Mouse (Mus musculus) heart, embryonic 10.5 days (tissue): ENCODE measurements around the gene Lhfpl5. TPM values are rescaled to one million over a fixed set of nuclear protein-coding genes. Genes with fewer than 3 reads are reported as not detected.
"Not testable (repeated sequence)": the region's sequence is repeated elsewhere in the genome, so short reads cannot be mapped to it uniquely, and the experiment has no call there.

Experiments
- DNase-seq: peaks from one replicate; pipeline ENCODE4 v3.0.0-alpha.2; 2017; ENCODE audit warnings: low spot score
- H3K27ac ChIP-seq: fragments of 300-500 bp; sonication (generic); 2 replicates; pipeline ENCODE4 v1.5.1; 2016; ENCODE audit warnings: mild to moderate bottlenecking
- H3K27me3 ChIP-seq: fragments of 300-500 bp; sonication (generic); 2 replicates; pipeline ENCODE4 v1.6.1; 2016; ENCODE audit warnings: mild to moderate bottlenecking; ENCODE audit not compliant: poor library complexity, insufficient read depth, severe bottlenecking
- H3K36me3 ChIP-seq: fragments of 300-500 bp; sonication (generic); 2 replicates; pipeline ENCODE4 v1.6.1; 2016; ENCODE audit warnings: mild to moderate bottlenecking, moderate library complexity
- H3K4me1 ChIP-seq: fragments of 300-500 bp; sonication (generic); 2 replicates; pipeline ENCODE4 v1.6.1; 2016; ENCODE audit warnings: mild to moderate bottlenecking
- H3K4me3 ChIP-seq: fragments of 300-500 bp; sonication (generic); 2 replicates; pipeline ENCODE4 v1.5.1; 2016; ENCODE audit warnings: mild to moderate bottlenecking, moderate library complexity
- H3K9me3 ChIP-seq: fragments of 300-500 bp; sonication (generic); 2 replicates; pipeline ENCODE4 v1.6.1; 2016; ENCODE audit warnings: mild to moderate bottlenecking, moderate library complexity
- WGBS: fragments of 180-500 bp; shearing (Covaris S2); methylation state at CpG from one replicate; pipeline ENCODE4 v1.1.7; 2016; 5-methylcytosine and 5-hydroxymethylcytosine counted together
- polyA plus RNA-seq: library from polyadenylated mRNA; unstranded; fragments of >200 nt; fragmentation: Nextera tagmentation; extraction: Ambion mirVana; gene quantifications from 2 replicates; pipeline ENCODE4 v1.2.1, GENCODE M21; 2016

Gene Lhfpl5
- polyA plus RNA-seq, 1 experiment from 2014 or later: 0.41 TPM

- H3K27me3 ChIP-seq: peaks cover 11% of the 10 kb centered on the region
- no peak overlapping the region for H3K4me3 ChIP-seq
- WGBS: 12% methylated on average over 14 of the region's 14 CpGs
- H3K4me1 ChIP-seq: peaks cover 13% of the 10 kb centered on the region; the same call in 1 of the 2 replicates
- H3K36me3 ChIP-seq: no peaks in the 10 kb centered on the region
- no peaks in the 10 kb centered on the region for H3K9me3 ChIP-seq
- H3K27ac ChIP-seq: no peak overlapping the region
- DNase-seq: no peak
Observed at GRCm38 (mm10) chr17:28553040-28553793, 22.2 kb upstream of the Lhfpl5 start.

- not testable (repeated sequence) for DNase-seq, H3K36me3 ChIP-seq, H3K27ac ChIP-seq, H3K27me3 ChIP-seq, H3K4me3 ChIP-seq, H3K9me3 ChIP-seq
- 89% methylated on average over 4 of the region's 4 CpGs for WGBS
- peaks cover 13% of the 10 kb centered on the region; the same call in 1 of the 2 replicates for H3K4me1 ChIP-seq
Observed at GRCm38 (mm10) chr17:28554021-28554420, 21.4 kb upstream of the Lhfpl5 start.

GRCm38 (mm10) chr17:28556635-28557396 lies 18.6 kb upstream of the Lhfpl5 start:
- Histone ChIP-seq H3K9me3 (no peaks in the 10 kb centered on the region), H3K4me1 (peaks cover 22% of the 10 kb centered on the region), H3K4me3 (no peak overlapping the region), H3K27me3 (no peaks in the 10 kb centered on the region), H3K36me3 (no peaks in the 10 kb centered on the region), H3K27ac (no peak overlapping the region)
- WGBS: 47% methylated on average over 6 of the region's 6 CpGs
- no peak for DNase-seq

GRCm38 (mm10) chr17:28557772-28558171 lies 17.7 kb upstream of the Lhfpl5 start:
- Histone ChIP-seq H3K4me1 (peaks cover 27% of the 10 kb centered on the region), H3K4me3 (no peak overlapping the region), H3K36me3 (no peaks in the 10 kb centered on the region), H3K9me3 (no peaks in the 10 kb centered on the region), H3K27me3 (no peaks in the 10 kb centered on the region), H3K27ac (no peak overlapping the region)
- DNase-seq: no peak
- WGBS: 70% methylated on average over 6 of the region's 6 CpGs

- no peaks in the 10 kb centered on the region for H3K9me3 ChIP-seq
- peaks cover 25% of the 10 kb centered on the region for H3K4me1 ChIP-seq
- H3K4me3 ChIP-seq: no peak within 1 kb of the TSS
- WGBS: 51% methylated on average over 4 of the region's 4 CpGs
- H3K36me3 ChIP-seq: no peaks in the 10 kb centered on the region
- no peak within 1 kb of the TSS for H3K27ac ChIP-seq
- DNase-seq: no peak
- H3K27me3 ChIP-seq: no peaks in the 10 kb centered on the region
Observed at GRCm38 (mm10) chr17:28560598-28560997, 14.8 kb upstream of the Lhfpl5 start, which contains the start of gene Clps. Gene Clps, minus strand, starts transcription at chr17:28560766.

- H3K27ac ChIP-seq: no peak overlapping the region
- WGBS: 59% methylated on average over 7 of the region's 7 CpGs
- H3K4me1 ChIP-seq: peaks cover 19% of the 10 kb centered on the region
- no peak overlapping the region for H3K4me3 ChIP-seq
- no peaks in the 10 kb centered on the region for H3K36me3 ChIP-seq
- no peaks in the 10 kb centered on the region for H3K27me3 ChIP-seq
- H3K9me3 ChIP-seq: no peaks in the 10 kb centered on the region
- no peak for DNase-seq
Observed at GRCm38 (mm10) chr17:28561613-28562012, 13.8 kb upstream of the Lhfpl5 start.

- Histone ChIP-seq H3K27ac (no peak overlapping the region), H3K27me3 (no peaks in the 10 kb centered on the region), H3K36me3 (no peaks in the 10 kb centered on the region), H3K4me1 (peaks cover 14% of the 10 kb centered on the region), H3K4me3 (no peak overlapping the region), H3K9me3 (no peaks in the 10 kb centered on the region)
- DNase-seq: no peak
Observed at GRCm38 (mm10) chr17:28565181-28565580, 10.3 kb upstream of the Lhfpl5 start.

- H3K4me3 ChIP-seq: no peak overlapping the region
- H3K9me3 ChIP-seq: no peaks in the 10 kb centered on the region
- no peaks in the 10 kb centered on the region for H3K27me3 ChIP-seq
- WGBS: 41% methylated on average over 3 of the region's 3 CpGs
- H3K27ac ChIP-seq: no peak overlapping the region
- no peak for DNase-seq
- no peaks in the 10 kb centered on the region for H3K36me3 ChIP-seq
- H3K4me1 ChIP-seq: no peaks in the 10 kb centered on the region
Observed at GRCm38 (mm10) chr17:28567541-28567940, 7.9 kb upstream of the Lhfpl5 start.

GRCm38 (mm10) chr17:28571868-28572267 lies 3.6 kb upstream of the Lhfpl5 start:
- H3K27ac ChIP-seq: no peak overlapping the region
- H3K36me3 ChIP-seq: no peaks in the 10 kb centered on the region
- no peaks in the 10 kb centered on the region for H3K9me3 ChIP-seq
- WGBS: 77% methylated on average over 3 of the region's 3 CpGs
- no peak for DNase-seq
- H3K27me3 ChIP-seq: peaks cover 18% of the 10 kb centered on the region; the same call in 1 of the 2 replicates
- H3K4me1 ChIP-seq: peaks cover 8% of the 10 kb centered on the region
- H3K4me3 ChIP-seq: no peak overlapping the region

GRCm38 (mm10) chr17:28572521-28572920 lies 2.9 kb upstream of the Lhfpl5 start:
- Histone ChIP-seq H3K9me3 (no peaks in the 10 kb centered on the region), H3K4me1 (peaks cover 8% of the 10 kb centered on the region), H3K27ac (no peak overlapping the region), H3K36me3 (no peaks in the 10 kb centered on the region), H3K27me3 (peaks cover 20% of the 10 kb centered on the region; the same call in 1 of the 2 replicates), H3K4me3 (no peak overlapping the region)
- DNase-seq: no peak
- WGBS: 80% methylated on average over 7 of the region's 7 CpGs

GRCm38 (mm10) chr17:28572941-28573340 lies 2.5 kb upstream of the Lhfpl5 start:
- peaks cover 20% of the 10 kb centered on the region; the same call in 1 of the 2 replicates for H3K27me3 ChIP-seq
- no peaks in the 10 kb centered on the region for H3K9me3 ChIP-seq
- H3K4me3 ChIP-seq: no peak overlapping the region

GRCm38 (mm10) chr17:28580396-28580795 lies 5.0 kb downstream of the Lhfpl5 start:
- Histone ChIP-seq H3K4me1 (peaks cover 8% of the 10 kb centered on the region), H3K27me3 (peaks cover 15% of the 10 kb centered on the region; the same call in 1 of the 2 replicates), H3K9me3 (no peaks in the 10 kb centered on the region), H3K4me3 (no peak overlapping the region), H3K36me3 (no peaks in the 10 kb centered on the region), H3K27ac (no peak overlapping the region)
- 10% methylated on average over 9 of the region's 9 CpGs for WGBS
- peak; percentile 89 for DNase-seq

More at GRCm38 (mm10) chr17:28572941-28573340, 2.5 kb upstream of the Lhfpl5 start:
- WGBS: 83% methylated on average over 6 of the region's 6 CpGs
- peaks cover 8% of the 10 kb centered on the region for H3K4me1 ChIP-seq
- no peak for DNase-seq
- H3K27ac ChIP-seq: no peak overlapping the region
- H3K36me3 ChIP-seq: no peaks in the 10 kb centered on the region

- no peaks in the 10 kb centered on the region for H3K9me3 ChIP-seq
- peaks cover 3% of the 10 kb centered on the region for H3K4me1 ChIP-seq
- peaks cover 10% of the 10 kb centered on the region; the same call in 1 of the 2 replicates for H3K27me3 ChIP-seq
- 41% methylated on average over 2 of the region's 2 CpGs for WGBS
- H3K27ac ChIP-seq: no peak overlapping the region
- no peak for DNase-seq
- H3K4me3 ChIP-seq: no peak overlapping the region
- H3K36me3 ChIP-seq: no peaks in the 10 kb centered on the region
Observed at GRCm38 (mm10) chr17:28581056-28581455, 5.6 kb downstream of the Lhfpl5 start.
